Mouse (Mus musculus) testis, adult 2 months (tissue): ENCODE measurements at regions not wholly inside any gene's neighbourhood (a gene's known extent, or its start where the extent isn't known, plus 50 kb on each side); places are given as distances from the start of the nearest gene placed in this dataset.

Experiments used
- CTCF ChIP-seq: fragments of 200-500 bp; IDR thresholded peaks from 2 replicates; pipeline ENCODE4 v1.5.1; 2012; ENCODE audit warnings: low read depth, mild to moderate bottlenecking, inconsistent platforms, low read length, moderate library complexity; ENCODE audit not compliant: control insufficient read depth, insufficient read depth, insufficient replicate concordance
- POLR2A ChIP-seq: fragments of 200-500 bp; IDR thresholded peaks from 2 replicates; pipeline ENCODE4 v1.6.1; 2012; ENCODE audit warnings: low read depth, mild to moderate bottlenecking, inconsistent platforms, low read length, moderate library complexity; ENCODE audit not compliant: control insufficient read depth

- TF ChIP-seq CTCF (no peak), POLR2A (no peak)
Measured at GRCm38 (mm10) chr10:102623895-102624294, 111.9 kb downstream of the Rassf9 start.
